Mouse (Mus musculus): ENCODE data around the gene Osr1.
A peak's percentile ranks its signal among the peaks of the same experiment; 100 is the strongest.

Gene Osr1

GRCm38 (mm10) chr12:9569971-9570370 is at the start of gene Osr1:
TSS of gene Osr1 (plus strand) at chr12:9570116.
- peak in 1 of 2 experiments; percentile 57 for DNase-seq (ENCODE audit: low spot score in 2 of 2)

- no peak for DNase-seq (ENCODE audit: low spot score in 2 of 2)
Observed at GRCm38 (mm10) chr12:9550328-9550727, 19.6 kb upstream of the Osr1 start.

DNA sequence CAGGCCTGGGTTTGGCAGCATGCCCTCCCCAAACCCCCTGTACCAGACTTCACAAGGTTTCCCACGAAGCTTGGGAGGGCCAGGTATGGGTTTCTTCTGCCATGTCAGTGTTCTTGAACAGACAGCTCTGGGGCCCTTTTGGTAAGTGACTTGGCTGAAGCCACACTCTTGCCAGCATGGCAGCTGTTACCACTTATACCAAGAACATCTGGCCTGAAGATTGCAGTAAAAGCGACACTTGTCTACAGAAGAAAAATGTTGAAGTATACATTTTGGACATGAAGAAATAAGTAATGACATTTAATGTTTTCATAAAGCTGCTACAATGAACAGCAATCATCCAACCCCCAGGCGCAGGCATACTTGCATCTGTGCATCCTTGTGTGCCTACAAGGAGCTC is 5.0 kb upstream of the Osr1 start:
- DNase-seq (ENCODE audit: low spot score in 2 of 2): no peak

- DNase-seq (ENCODE audit: low spot score in 2 of 2): peak in 1 of 2 experiments; percentile 14
Observed at GRCm38 (mm10) chr12:9570496-9570995, 630 bp downstream of the Osr1 start.

DNA sequence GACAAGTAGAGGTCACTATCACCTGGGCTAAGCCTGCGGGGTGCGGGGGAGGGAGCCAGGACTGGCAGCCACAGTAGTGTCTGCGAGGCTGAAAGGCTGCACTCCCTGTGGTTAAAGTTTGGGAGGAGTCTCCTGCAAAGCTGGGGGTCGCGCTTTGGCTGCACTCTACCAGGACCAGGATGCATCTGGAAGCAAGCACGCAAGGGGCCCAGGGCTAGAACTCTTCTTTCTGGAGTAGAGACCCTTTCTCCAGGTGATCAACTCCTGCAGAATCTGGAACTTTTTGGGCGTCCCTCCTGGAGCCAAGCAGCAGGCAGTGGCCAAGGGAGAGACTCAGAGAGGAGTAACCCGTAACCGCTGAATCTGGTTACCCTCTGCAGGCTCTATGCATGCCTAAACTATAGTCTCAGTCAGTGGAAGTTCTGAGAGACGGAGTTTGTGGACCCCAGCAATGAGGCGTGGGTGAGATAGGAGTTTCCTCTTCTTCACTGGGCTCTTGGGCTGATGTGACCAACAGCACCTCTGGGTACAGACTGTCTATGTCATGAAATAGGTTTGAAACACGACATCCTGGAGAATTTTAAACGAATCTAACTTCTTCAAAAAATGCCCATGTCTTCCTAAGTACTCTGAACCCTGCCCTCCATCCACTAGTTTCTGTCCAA is 1.5 kb downstream of the Osr1 start:
- peak in 1 of 2 experiments; percentile 1 for DNase-seq (ENCODE audit: low spot score in 2 of 2)

GRCm38 (mm10) chr12:9572022-9572421 is 2.1 kb downstream of the Osr1 start:
- DNase-seq (ENCODE audit: low spot score in 2 of 2): no peak

GRCm38 (mm10) chr12:9573682-9574081 is 3.8 kb downstream of the Osr1 start:
- peak in 1 of 2 experiments; percentile 12 for DNase-seq (ENCODE audit: low spot score in 2 of 2)

DNA sequence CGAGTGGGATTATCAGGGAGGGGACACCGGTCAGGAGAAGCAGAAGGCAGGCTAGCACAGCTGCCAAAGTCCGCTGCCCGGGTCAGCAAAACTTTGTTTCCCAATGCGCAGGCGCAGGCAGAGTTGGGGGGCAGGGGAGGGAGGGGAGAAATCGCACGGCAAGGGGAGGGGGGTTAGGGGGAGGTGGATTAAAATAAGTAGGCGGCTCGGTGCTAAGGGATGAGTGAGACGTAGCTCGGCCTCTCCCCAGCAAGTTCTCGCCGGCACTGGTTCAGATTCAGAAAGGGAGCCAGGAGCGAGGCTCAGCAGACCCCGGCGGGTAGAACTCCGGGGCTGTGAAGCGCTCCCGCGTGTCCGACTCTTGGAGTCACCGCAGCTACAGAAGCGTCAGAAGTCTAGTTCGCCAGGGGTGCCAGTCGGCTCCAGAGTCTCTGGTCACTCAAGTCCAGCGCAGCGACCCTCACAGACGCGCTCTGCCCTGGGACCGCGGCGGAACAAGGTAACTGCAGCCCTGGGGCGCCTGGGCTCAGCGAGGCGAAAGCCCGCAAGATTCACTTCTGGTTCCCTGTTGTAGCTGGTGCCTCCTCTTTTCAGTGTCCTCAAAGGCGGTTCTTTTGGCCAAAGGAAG is 4.4 kb downstream of the Osr1 start:
- peak; percentile 47 to 51 for DNase-seq (ENCODE audit: low spot score in 2 of 2)

DNA sequence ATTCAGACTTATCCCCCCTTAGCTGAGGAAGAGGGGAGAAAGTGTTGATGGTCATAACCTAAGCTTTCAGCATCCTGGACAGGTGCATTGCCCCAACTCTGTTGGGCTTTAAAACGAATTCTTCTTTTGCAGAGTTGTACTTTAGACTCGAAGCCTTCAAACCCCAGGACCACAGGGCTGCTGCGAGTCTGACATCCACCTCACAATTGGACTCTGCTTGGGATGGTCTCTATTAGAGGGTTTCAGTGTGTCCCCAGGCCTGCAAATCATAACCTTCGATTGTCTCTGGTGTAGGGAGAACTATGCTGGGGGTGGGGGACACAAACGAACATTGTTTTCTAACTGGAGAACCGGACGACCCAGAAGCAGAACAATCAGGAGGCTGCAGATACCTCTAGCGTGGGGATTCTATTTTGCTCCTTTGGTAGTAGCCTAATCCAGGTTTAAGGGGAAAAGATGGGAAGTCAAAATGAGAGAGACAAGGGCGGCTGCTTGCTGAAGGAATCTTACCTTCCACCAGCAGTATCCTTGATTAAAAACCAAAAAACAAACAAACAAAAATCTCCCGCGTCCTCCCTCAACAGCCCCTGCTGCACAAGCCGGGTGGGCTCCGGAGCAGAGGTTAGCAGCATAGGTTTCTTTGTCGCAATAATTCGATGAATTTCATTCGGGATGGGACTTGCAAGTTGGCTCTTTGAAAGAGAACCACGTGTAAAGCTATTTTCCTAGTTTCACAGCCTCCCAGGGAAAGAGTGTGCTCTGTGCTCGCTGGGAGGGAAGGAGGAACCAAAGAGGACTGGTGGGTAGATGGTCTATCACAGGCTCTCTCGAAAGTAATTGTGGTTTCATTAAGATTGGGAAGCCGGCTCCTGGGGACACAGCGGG is 5.5 kb downstream of the Osr1 start:
- no peak for DNase-seq (ENCODE audit: low spot score in 2 of 2)

DNA sequence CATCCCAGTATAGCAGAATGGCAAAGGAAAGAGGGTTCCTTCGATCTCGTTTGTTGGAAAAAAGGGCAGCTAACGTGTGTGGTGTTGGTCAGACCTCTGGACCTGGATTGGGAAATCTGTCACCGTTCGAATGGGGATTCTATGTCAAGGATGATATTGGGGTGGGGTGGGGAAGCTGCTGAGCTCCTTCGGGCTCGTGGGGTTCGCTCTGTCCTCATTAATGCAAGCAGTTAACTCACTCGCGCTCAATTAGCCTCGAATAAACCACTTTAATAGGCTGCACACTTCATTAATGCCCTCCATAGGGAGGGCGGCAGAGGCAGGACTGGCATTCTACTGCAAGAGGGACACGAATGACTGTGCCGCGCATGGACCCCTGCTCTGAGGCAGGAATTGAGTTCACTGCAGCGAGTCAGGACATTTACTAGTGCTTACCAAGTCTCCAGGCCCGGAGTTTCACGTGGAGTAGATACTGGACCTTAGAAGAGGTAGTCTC is 6.2 kb downstream of the Osr1 start:
- no peak for DNase-seq (ENCODE audit: low spot score in 2 of 2)

DNA sequence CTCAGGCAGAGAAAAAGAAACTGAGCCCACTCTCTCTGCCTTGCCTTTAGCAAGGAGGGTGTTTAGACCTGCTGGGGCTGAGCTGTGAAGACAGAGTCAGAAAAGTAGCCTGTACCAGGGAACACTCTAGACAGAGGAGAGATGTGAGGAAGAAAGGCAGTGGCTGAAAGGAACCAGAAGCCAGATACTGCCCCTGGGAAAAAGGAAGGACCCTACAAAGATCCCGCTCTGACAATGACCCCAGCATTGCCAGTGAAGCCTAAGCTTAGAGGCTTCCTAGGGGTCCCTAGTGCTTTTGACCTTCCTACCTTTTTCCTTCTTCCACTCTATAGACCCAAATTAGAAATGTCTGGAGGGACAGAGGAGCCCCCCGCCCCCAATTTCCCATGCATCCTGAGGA is 7.7 kb downstream of the Osr1 start:
- DNase-seq (ENCODE audit: low spot score in 2 of 2): no peak

DNA sequence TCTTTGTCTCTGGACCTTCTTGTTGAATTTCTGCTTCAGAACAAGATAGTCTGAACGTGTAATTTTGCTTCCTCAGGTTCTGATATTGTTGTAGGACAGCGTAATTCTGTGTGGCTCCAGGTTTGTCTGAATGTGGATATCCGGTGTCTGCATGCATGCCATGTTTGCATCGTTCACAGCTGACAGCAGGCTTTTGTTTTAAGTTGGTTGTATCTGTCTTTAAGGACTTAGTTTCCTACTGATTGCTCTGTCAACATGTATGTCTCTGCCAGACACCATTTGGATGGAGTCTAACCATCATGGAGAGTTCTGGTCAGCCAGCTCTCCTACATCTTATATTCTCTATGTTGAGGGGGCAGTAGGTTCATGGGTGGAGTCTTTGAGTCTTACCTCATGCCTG is 8.7 kb downstream of the Osr1 start:
- no peak for DNase-seq (ENCODE audit: low spot score in 2 of 2)

GRCm38 (mm10) chr12:9579301-9580030 is 9.6 kb downstream of the Osr1 start:
- DNase-seq (ENCODE audit: low spot score in 2 of 2): no peak

DNA sequence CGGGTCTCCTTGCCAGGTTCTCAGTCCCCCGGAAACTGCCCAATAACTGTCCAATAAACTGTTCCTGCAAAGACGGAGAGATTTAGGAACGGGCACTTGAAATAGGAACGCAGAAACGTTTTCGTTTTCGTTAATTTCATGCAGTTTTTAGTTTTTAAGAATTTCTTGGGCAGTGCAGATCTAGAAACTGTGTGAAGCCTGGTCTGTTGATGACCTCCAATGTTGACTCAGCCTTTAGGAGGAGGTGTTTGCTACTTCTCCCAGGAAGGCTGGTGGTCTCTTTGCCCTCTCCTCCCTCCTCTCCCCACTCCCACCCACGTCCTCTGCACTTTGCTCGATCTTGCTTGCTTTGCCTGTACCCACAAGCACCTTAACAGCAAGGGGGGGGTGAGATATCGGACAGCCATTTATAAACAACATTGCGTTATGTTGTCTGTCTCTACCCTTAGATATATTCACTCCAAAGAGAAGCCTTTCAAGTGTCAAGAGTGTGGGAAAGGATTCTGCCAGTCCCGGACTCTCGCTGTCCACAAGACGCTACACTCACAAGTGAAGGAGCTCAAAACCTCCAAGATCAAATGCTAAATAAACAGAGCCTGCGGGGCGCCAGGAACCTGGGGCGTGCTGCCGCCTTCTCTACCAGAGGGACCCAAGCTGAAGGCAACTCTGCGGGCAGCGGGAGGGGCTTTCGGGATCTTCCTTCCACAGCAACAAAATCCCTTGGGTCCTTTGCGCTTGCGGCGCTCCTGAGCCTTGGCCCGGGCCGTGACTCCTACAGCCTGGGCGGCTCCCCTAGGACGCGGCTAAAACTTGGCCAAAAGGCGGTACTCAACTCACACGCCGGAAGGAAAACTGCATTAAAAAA is 10.4 kb downstream of the Osr1 start:
- peak in 1 of 2 experiments; percentile 36 for DNase-seq (ENCODE audit: low spot score in 2 of 2)

DNA sequence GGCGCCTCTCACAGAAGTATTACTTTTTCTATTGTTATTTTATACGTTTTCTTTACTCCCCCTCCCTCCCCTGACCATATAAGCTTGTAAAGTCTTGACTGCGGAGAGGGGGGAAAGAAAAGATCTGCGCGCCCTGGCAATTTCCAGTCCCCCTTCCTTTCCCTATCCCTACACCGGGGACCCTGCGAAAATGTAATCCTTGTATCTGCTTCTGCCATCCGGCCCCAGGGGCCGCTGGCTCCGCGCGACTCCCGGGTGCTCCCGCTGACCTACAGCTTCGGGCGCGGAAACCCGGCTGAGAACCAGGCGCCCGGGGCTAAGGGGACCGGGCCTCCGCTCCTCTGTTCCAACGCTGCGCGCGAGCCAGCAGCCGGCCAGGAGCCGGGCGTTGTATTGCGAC is 11.1 kb downstream of the Osr1 start:
- peak in 1 of 2 experiments; percentile 1 for DNase-seq (ENCODE audit: low spot score in 2 of 2)

DNA sequence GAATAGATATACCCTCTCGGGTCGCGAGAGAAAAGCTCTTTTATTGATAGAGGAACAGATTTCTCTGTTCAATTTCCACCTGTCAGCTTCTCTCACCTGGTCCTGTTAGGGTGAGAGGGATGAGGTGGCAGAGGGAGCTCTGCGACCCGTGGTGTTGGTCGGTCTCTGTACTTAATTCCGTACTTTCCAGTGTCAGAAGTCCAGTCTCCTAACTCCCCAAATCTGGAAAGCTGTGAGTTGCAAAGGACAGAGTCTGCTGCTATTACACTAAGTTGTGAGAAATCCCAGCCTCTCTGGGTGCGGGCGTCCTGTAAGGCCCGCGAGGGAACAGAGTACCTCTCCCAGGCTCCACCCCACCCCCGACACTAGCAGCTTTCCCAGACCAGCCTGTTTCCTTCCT is 11.6 kb downstream of the Osr1 start:
- no peak for DNase-seq (ENCODE audit: low spot score in 2 of 2)

DNA sequence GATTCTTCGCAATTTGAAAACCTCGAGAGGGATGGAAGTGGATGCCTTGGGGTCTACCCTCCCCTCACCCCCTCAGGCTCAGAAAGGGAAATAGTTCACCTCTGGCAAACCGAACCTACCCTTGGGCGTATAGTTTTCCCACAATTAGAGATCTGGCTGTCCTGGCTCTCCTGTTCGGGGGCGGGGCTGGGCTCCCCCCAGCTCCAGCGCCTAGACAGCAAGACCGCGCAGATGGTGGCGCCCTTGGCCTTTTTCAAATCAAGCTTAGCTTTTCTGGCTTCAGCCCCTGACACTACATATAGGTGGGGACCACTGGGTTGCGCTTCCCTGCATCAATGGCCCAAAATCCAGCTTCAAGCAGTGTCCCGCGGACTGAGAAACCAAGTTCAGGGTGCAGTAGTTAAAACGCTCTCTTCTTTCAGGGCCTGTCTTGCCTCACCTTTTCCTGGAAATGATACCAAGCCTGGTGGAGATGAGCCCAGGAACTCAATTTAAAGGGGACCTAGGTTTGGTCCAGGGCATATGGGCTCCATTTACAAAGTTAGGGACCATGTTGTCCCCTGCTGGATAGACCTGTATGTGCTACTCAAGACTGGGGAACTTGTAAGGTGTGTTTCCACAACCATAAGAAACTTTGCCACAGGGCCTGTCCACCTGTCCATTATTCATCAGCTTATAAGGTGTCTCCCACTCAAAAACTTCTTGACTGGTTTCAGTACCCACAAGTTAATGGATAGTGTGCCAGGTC is 12.5 kb downstream of the Osr1 start:
- DNase-seq (ENCODE audit: low spot score in 2 of 2): peak in 1 of 2 experiments; percentile 2

DNA sequence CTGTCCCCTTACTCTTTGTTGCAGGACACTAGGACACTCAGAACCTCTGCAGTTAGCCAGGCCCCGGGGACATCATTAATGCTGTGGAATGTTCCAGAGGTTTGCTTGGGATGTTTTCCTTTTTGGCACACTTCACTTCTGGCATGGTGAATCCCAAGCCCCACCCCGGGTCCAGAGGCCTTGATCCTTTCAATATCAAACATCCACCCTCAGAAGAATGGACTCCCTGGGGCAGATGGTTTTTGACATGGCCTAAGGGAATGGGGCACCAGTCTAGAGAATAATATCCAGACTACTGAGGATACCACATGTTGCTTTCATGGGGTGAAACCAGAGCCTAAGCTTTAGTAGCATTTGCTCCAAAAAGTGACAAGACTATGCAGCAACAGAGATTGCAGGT is 13.5 kb downstream of the Osr1 start:
- no peak for DNase-seq (ENCODE audit: low spot score in 2 of 2)

DNA sequence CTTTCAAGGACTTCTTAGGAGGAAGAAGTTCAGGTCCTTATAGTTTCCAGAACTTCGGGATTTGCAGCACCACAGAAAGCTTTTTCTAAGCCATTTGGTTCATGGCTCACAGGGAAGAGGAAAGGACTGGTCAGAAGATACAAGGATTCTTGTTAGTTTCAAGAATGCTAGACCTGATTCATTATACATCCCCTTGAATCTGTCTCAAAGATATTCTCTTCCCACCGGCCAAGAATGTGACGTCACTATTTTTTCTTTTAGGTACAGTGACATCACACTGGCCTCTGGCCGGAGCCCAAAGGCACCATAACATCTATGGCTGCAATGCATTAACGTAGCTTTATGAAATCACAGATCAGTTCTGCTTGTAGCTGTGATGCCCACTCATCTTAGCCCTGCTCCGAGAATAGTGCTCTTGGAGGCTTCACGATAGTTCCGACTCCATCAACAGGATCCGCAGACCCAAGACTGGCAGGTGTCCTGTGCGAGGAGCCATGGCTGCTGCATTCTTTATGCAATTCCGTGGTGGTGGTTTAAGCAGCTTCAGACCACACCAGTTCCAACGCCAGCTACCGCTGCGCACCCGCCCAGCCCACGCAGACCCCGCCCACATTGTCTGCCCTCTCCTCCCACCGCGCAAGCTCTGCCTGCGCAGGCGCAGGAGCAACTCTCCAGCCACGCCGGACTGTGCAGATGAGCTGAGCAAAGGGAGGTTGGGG is 14.6 kb downstream of the Osr1 start:
- DNase-seq (ENCODE audit: low spot score in 2 of 2): peak; percentile 63 to 66

Measured in heart, adult 9 months (tissue).